In the genomic region with DNA sequence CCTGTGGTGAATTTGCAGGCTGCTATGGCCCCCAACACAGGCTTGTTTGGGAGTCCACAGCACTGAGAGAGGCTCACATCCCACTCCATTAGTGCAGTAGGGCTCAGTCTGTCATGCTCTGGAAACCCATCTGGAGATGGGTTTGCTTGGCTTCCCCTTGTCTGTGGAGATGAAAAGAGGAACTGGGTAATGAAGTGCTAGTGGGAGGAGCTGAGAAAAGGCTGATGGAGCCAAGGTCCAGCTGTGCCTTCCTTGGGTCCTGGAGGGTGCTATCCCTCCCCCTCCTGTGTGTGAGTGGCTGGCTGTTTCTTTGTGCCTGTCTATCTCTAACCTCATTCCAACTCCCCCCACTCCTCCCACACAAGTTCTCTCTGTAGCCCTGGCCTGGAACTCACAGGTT, we compare ENCODE assay signal across 12 mouse cellular contexts. TPM values are rescaled to one million over a fixed set of nuclear protein-coding genes. Genes with fewer than 3 reads are reported as not detected.
DNase-seq lines count a peak whose midpoint lies in the region; TF ChIP-seq lines count a peak whose summit lies in the region.
"Had no signal": no experiment of that assay in that cellular context is flagged by ENCODE, and none has a peak within 500 bp of the region (broad histone marks: within the 10 kb centered on the region; RNA-seq: fewer than 3 reads in every experiment).

No protein-coding gene starts in this region.

- H3K4me3 ChIP-seq in heart, adult 2 months: no peak overlapping the region
- H3K4me3 ChIP-seq: heart, embryonic 15.5 days had no signal

- H3K9ac ChIP-seq in heart, adult 2 months (ENCODE audit: low read depth, low read length): no peak overlapping the region
- H3K9ac ChIP-seq: heart, embryonic 15.5 days had no signal

- DNase-seq in heart, adult 2 months: peak; percentile 29 to 52
- DNase-seq in heart, postnatal 4 days: no peak
- peak; percentile 23 to 42 for DNase-seq in spleen, postnatal 36 days (ENCODE audit: low spot score in 2 of 2)
- no peak for DNase-seq in spleen, adult 12 weeks (ENCODE audit: low spot score)
- DNase-seq in lung, postnatal 14 days: peak; percentile 63
- no peak for DNase-seq in adrenal gland, adult 18-20 months (ENCODE audit: low spot score in 2 of 2)
- DNase-seq in urinary bladder, postnatal 10 days (ENCODE audit: low spot score): no peak
- DNase-seq in adipocyte (ENCODE audit: low spot score): no peak
- DNase-seq: adrenal gland, postnatal 14 days; right cerebral cortex, postnatal 4 days had no signal

- no peaks in the 10 kb centered on the region for H3K36me3 ChIP-seq in heart, adult 2 months (ENCODE audit: control insufficient read depth, insufficient read depth, low read length)
- H3K36me3 ChIP-seq: heart, embryonic 15.5 days had no signal

- TF ChIP-seq POLR2A in heart, adult 2 months (IDR thresholded peaks at IDR 0.05; ENCODE audit: insufficient read depth, low read depth, low read length): no peak

- TF ChIP-seq EP300 in heart, adult 2 months (IDR thresholded peaks at IDR 0.05; ENCODE audit: insufficient read depth, low read depth, low read length): no peak

- no peak for TF ChIP-seq CTCF in heart, adult 2 months (IDR thresholded peaks at IDR 0.05)

- no peaks in the 10 kb centered on the region; the same call in 1 of the 2 replicates for H3K4me1 ChIP-seq in heart, adult 2 months (ENCODE audit: control insufficient read depth, insufficient read depth, low read length)

- H3K79me2 ChIP-seq in heart, adult 2 months (replicated peaks; ENCODE audit: control insufficient read depth, insufficient read depth, low read length): no peaks in the 10 kb centered on the region

- no peaks in the 10 kb centered on the region for H3K27me3 ChIP-seq in heart, adult 2 months (ENCODE audit: control insufficient read depth, insufficient read depth, low read length)
- H3K27me3 ChIP-seq: heart, embryonic 15.5 days had no signal

- intact Hi-C loops in heart, adult 2 months (cut with DNase I): no loop called here

- H3K27ac ChIP-seq in heart, adult 2 months: no peak overlapping the region
- H3K27ac ChIP-seq: heart, embryonic 15.5 days had no signal

RNA-seq across cellular contexts. Expression of gene Tekt3, which starts 40.8 kb away (rescaled TPM):
- not detected for total RNA-seq in heart, adult 2 months (2021)
- polyA plus RNA-seq in heart, adult 2 months (2012; rRNA removed): not detected in 2 replicates
- not detected for total RNA-seq in heart, postnatal 4 days (2021)
- total RNA-seq in adrenal gland, adult 18-20 months (2021): not detected
- total RNA-seq: adrenal gland, postnatal 14 days; left cerebral cortex, postnatal 14 days had no signal
- polyA plus RNA-seq: heart, embryonic 15.5 days had no signal

Comparison
In these comparisons a context has a peak if more than half of its experiments do, and no peak if none do; other contexts are left out.
1. DNase-seq: peak in heart, adult 2 months (2 of 2), spleen, postnatal 36 days (2 of 2) and lung, postnatal 14 days (single experiment); none in heart, postnatal 4 days (single experiment), spleen, adult 12 weeks (single experiment), adrenal gland, adult 18-20 months (0 of 2), urinary bladder, postnatal 10 days (single experiment) and adipocyte (single experiment).